Mouse (Mus musculus) bone marrow, adult 2 months (tissue): ENCODE measurements around the gene Tardbp. TPM values are rescaled to one million over a fixed set of nuclear protein-coding genes. Genes with fewer than 3 reads are reported as not detected.

Source experiments
- H3K27ac ChIP-seq: fragments of 200-500 bp; 2 replicates; pipeline ENCODE4 v1.5.1; 2012; ENCODE audit warnings: low read depth, mild to moderate bottlenecking, control low read depth, inconsistent platforms, low read length; ENCODE audit not compliant: control insufficient read depth, poor library complexity, insufficient read depth
- H3K4me1 ChIP-seq: fragments of 200-500 bp; 2 replicates; pipeline ENCODE4 v1.6.1; 2011; ENCODE audit warnings: low read length; ENCODE audit not compliant: control insufficient read depth, insufficient read depth
- H3K4me3 ChIP-seq: fragments of 200-500 bp; replicated peaks from 2 replicates; pipeline ENCODE3; 2011; ENCODE audit warnings: mild to moderate bottlenecking, low read depth, low read length, control low read depth; ENCODE audit not compliant: control insufficient read depth
- CTCF ChIP-seq: fragments of 200-500 bp; IDR thresholded peaks from 2 replicates; pipeline ENCODE4 v1.5.1; 2011; ENCODE audit warnings: low read length, control low read depth; ENCODE audit not compliant: control insufficient read depth, insufficient read depth
- POLR2A ChIP-seq: fragments of 200-500 bp; IDR thresholded peaks from 2 replicates; pipeline ENCODE4 v1.6.1; 2011; ENCODE audit warnings: low read depth, mild to moderate bottlenecking, control low read depth, low read length, borderline replicate concordance; ENCODE audit not compliant: control insufficient read depth
- WGBS: fragments of 180-500 bp; shearing (Covaris S2); methylation state at CpG from one replicate; pipeline ENCODE4 v1.1.7; 2018; 5-methylcytosine and 5-hydroxymethylcytosine counted together
- polyA plus RNA-seq: library from polyadenylated mRNA; stranded (reverse); fragments of >200 nt; gene quantifications from 2 replicates; pipeline ENCODE4 v1.2.4, GENCODE M21; 2011; ENCODE audit warnings: low replicate concordance; ENCODE audit not compliant: missing spikeins, insufficient read depth, insufficient read length

Tardbp gene
- polyA plus RNA-seq, 1 experiment: 301 TPM

DNA sequence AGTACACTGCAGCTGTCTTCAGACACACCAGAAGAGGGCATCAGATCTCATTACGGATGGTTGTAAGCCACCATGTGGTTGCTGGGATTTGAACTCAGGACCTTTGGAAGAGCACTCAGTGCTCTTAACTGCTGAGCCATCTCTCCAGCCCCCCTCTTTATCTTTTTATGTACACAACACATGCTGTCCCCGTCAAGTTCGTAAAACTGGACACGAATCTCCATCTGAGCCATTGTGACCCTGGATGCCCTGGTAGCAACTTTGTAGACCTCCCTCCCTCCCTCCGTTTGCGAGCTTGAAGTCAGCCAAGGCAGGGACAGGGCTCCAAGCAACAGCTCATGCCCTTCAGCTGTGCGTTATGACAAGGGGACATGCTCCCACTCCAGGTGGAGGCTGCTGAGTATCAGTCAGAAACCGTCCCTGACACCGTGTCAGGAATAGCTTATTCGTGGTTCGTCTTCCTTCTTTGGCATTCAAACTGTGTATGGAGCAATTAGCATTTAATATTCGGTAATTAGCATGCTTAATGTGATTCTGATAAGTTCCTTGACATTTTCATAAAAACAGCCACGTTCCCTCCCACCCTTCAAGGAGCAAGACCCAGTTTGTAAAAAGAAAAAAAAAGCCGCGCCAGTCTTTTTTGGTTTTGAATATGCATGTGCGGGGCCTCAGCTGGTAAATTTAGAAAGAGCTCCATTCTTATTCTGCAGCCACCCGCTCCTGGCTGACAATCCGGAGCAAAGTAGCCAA lies 36.2 kb downstream of the Tardbp start:
- peak overlapping the region; percentile 46; the same call in 1 of the 2 replicates for H3K27ac ChIP-seq
- WGBS: 4% methylated on average over 18 of the region's 18 CpGs
- no peak for TF ChIP-seq POLR2A
- TF ChIP-seq CTCF: no peak
- H3K4me1 ChIP-seq: peaks cover 5% of the 10 kb centered on the region; the same call in 1 of the 2 replicates
- peak overlapping the region; percentile 85 for H3K4me3 ChIP-seq

DNA sequence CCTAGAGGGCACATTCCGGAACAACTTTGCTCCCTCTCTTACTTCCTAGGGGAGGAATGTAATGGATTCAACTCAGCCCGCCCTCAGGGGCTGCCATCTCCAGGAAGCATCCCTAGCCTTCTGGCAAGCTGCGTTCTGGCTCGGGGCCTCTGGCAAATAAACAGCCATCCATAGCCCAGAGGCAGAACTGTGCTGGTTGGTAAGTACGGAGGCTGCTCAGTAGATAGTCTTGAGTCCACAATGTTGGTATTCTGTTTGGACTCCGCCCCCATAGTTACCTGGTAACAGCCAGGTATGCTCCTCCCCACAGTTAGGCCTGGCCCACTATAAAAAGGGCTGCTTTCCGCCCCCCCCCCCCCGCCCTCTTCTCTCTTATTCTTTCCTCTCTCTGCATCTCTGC lies 37.3 kb downstream of the Tardbp start:
- H3K4me1 ChIP-seq: peaks cover 5% of the 10 kb centered on the region; the same call in 1 of the 2 replicates
- TF ChIP-seq CTCF (no peak), POLR2A (no peak)
- WGBS: 84% methylated on average over 7 of the region's 8 CpGs

GRCm38 (mm10) chr4:148588793-148589192 lies 38.0 kb downstream of the Tardbp start:
- no peak overlapping the region for H3K27ac ChIP-seq
- H3K4me1 ChIP-seq: peaks cover 5% of the 10 kb centered on the region; the same call in 1 of the 2 replicates
- 51% methylated on average over 9 of the region's 9 CpGs for WGBS
- TF ChIP-seq POLR2A: no peak
- TF ChIP-seq CTCF: no peak
- no peak overlapping the region for H3K4me3 ChIP-seq

More for the DNA sequence above, 37.3 kb downstream of the Tardbp start:
- Histone ChIP-seq H3K4me3 (no peak overlapping the region), H3K27ac (no peak overlapping the region)

GRCm38 (mm10) chr4:148586648-148587047 lies 40.2 kb downstream of the Tardbp start:
- 26% methylated on average over 9 of the region's 9 CpGs for WGBS
- TF ChIP-seq POLR2A (no peak), CTCF (no peak)
- Histone ChIP-seq H3K4me3 (no peak overlapping the region), H3K4me1 (peaks cover 8% of the 10 kb centered on the region), H3K27ac (no peak overlapping the region)

DNA sequence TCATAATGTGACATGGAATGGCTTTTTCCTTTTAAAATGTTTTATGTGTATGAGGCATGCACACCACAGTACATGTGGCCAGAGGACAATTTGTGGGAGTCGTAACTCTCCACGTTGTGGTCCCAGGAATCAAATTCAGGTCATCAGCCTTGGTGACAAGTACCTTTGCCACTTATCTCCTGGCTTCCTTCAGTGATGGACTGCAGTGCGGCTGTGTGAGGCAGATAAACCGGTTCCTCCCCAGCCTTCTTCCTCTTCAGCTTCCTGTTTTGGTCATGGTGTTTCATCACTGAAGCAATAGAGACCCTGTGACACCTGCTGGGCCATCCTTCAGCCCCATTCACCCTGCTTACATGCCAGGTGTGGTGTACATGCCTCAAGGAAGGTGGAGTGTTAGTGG lies 43.6 kb downstream of the Tardbp start:
- Histone ChIP-seq H3K27ac (peak overlapping the region; percentile 34; the same call in 1 of the 2 replicates), H3K4me1 (peaks cover 6% of the 10 kb centered on the region), H3K4me3 (no peak overlapping the region)
- WGBS: 4% methylated on average over 4 of the region's 4 CpGs
- no peak for TF ChIP-seq CTCF
- no peak for TF ChIP-seq POLR2A

DNA sequence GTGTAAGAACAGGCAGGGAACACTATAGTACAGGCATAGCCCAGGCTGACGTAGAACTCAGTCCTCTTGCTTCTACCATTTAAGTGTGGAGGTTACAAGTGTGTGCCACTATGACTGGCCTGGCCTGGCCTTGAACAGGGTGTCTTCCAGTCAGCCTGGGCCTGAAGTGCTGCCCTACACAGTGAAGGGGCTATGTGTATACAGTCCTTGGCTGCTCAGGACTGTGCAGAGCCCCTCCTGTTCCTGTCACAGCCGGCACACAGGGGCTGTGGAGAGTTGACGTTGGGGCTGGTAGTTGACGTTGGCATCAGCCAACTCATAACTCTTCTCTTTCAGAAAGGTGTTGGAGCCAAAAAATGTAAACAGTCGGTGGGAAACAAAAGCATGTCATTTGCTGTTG lies 45.4 kb downstream of the Tardbp start:
- WGBS: 91% methylated on average over 5 of the region's 5 CpGs
- no peak overlapping the region for H3K27ac ChIP-seq
- no peak overlapping the region for H3K4me3 ChIP-seq
- peaks cover 6% of the 10 kb centered on the region for H3K4me1 ChIP-seq
- TF ChIP-seq POLR2A: no peak
- TF ChIP-seq CTCF: no peak

GRCm38 (mm10) chr4:148580765-148581164 lies 46.1 kb downstream of the Tardbp start:
- Histone ChIP-seq H3K27ac (no peak overlapping the region), H3K4me3 (no peak overlapping the region), H3K4me1 (peaks cover 6% of the 10 kb centered on the region)
- 83% methylated on average over 9 of the region's 9 CpGs for WGBS
- TF ChIP-seq POLR2A (no peak), CTCF (no peak)

DNA sequence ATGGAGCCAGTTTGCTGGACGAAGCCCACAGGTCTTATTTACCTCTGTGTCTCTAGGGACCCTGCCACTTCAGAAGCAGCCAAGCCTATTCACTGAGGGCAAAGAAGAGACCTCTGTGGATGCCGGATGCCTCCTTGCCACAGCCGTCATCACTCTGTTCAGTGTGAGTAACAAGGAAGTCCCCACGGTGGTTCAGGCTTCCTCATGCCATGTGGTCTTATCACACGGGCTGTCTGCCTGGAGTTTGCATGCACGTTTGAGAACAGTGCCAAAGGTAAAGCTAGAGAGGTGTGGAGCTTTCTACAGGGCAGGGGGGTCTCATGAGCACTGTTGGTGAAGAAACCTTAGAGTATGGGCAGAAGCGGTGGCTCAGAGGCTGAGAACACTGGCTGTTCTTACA lies 53.6 kb downstream of the Tardbp start:
- no peak overlapping the region for H3K4me3 ChIP-seq
- TF ChIP-seq POLR2A (no peak), CTCF (no peak)
- no peak overlapping the region for H3K27ac ChIP-seq
- H3K4me1 ChIP-seq: no peaks in the 10 kb centered on the region
- 78% methylated on average over 7 of the region's 7 CpGs for WGBS

DNA sequence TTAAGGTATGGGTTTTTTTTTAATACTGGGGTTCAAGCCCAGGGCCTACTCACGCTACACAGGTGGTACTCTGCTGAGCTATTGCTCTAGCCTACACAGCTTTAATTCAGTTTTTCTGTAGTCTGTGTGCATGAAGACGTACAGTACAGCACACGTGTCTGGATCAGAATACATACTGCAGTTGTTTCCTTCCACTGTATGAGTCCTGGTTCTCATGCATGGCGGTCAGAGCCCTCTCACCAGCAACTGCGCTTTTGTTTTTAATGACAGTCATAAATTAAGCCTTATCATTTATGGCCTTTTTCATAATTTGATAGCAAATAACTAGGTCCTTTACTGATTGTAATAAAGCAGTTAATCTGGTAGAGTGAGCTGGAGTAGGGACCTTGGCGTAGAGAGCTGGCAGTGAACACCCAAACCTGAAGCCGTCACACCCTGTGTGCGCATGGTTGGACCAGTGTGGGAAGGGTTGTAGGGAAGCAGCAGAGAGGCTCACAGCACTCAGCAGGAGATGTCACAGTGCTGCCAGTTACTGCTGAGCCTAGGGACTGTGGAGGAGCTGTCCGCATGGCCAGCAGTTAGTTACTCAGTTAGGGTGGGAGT lies 56.0 kb downstream of the Tardbp start:
- WGBS: 92% methylated on average over 9 of the region's 9 CpGs
- H3K4me1 ChIP-seq: no peaks in the 10 kb centered on the region
- no peak overlapping the region for H3K4me3 ChIP-seq
- no peak overlapping the region for H3K27ac ChIP-seq
- TF ChIP-seq CTCF (no peak), POLR2A (no peak)
